ENCODE assay signal across 16 mouse cellular contexts in genomic region chr6:143915686-143916085, GRCm38 (mm10).
"Had no signal": no experiment of that assay in that cellular context is flagged by ENCODE, and none has a peak within 500 bp of the region (broad histone marks: within the 10 kb centered on the region; RNA-seq: fewer than 3 reads in every experiment).

No protein-coding gene starts in this region.

- DNase-seq: kidney, adult 2 months; liver; lung, postnatal 14 days; midbrain, embryonic 14.5 days; right cerebral cortex, postnatal 4 days; spleen, adult 18-20 months; thymus, adult 2 months; thymus, postnatal 25 days had no signal

- H3K4me3 ChIP-seq: intestine, embryonic 15.5 days; layer of hippocampus, adult 2 months; limb, embryonic 12.5 days; lung, embryonic 15.5 days; megakaryocyte, embryonic 14.5 days; neural tube, embryonic 13.5 days had no signal

- H3K36me3 ChIP-seq: intestine, embryonic 15.5 days; lung, embryonic 15.5 days; neural tube, embryonic 13.5 days had no signal

- H3K27me3 ChIP-seq: intestine, embryonic 15.5 days; limb, embryonic 12.5 days; lung, embryonic 15.5 days; neural tube, embryonic 13.5 days had no signal

- H3K4me1 ChIP-seq: intestine, embryonic 15.5 days; lung, embryonic 15.5 days; megakaryocyte, embryonic 14.5 days had no signal

- H3K9me3 ChIP-seq: intestine, embryonic 15.5 days; limb, embryonic 12.5 days; lung, embryonic 15.5 days; megakaryocyte, embryonic 14.5 days; neural tube, embryonic 13.5 days had no signal

- ATAC-seq: intestine, embryonic 15.5 days had no signal

- H3K4me2 ChIP-seq: intestine, embryonic 15.5 days; limb, embryonic 12.5 days; lung, embryonic 15.5 days; neural tube, embryonic 13.5 days had no signal

- H3K27ac ChIP-seq: intestine, embryonic 15.5 days; kidney, postnatal 0 days; layer of hippocampus, adult 2 months; limb, embryonic 12.5 days; lung, embryonic 15.5 days; macrophage; neural tube, embryonic 13.5 days had no signal

- H3K9ac ChIP-seq: intestine, embryonic 15.5 days; limb, embryonic 12.5 days; lung, embryonic 15.5 days; neural tube, embryonic 13.5 days had no signal
